Mouse (Mus musculus): ENCODE measurements around the gene Fam131c.

Gene Fam131c

GRCm38 (mm10) chr4:141357811-141358210, 10.2 kb upstream of the Fam131c start:
- in situ Hi-C loops (cut with MboI; ENCODE audit: low sequenced_read_pairs) = no loop called here

GRCm38 (mm10) chr4:141359222-141359621, 8.8 kb upstream of the Fam131c start:
- in situ Hi-C loops (cut with MboI; ENCODE audit: low sequenced_read_pairs) = no loop called here

GRCm38 (mm10) chr4:141360846-141361245, 7.2 kb upstream of the Fam131c start:
- in situ Hi-C loops (cut with MboI; ENCODE audit: low sequenced_read_pairs) = loop anchor here (10.0 kb wide), 1 partner anchor 76 kb away; no protein-coding TSS in a partner anchor

- in situ Hi-C loops (cut with MboI; ENCODE audit: low sequenced_read_pairs) = loop anchor here (10.0 kb wide), 1 partner anchor 78 kb away; no protein-coding TSS in a partner anchor
Observed at GRCm38 (mm10) chr4:141362937-141363548, 5.0 kb upstream of the Fam131c start.

GRCm38 (mm10) chr4:141365126-141365525, 2.9 kb upstream of the Fam131c start:
- in situ Hi-C loops (cut with MboI; ENCODE audit: low sequenced_read_pairs) = loop anchor here (10.0 kb wide), 1 partner anchor 80 kb away; no protein-coding TSS in a partner anchor

GRCm38 (mm10) chr4:141365876-141366275, 2.1 kb upstream of the Fam131c start:
- in situ Hi-C loops (cut with MboI; ENCODE audit: low sequenced_read_pairs) = loop anchor here (10.0 kb wide), 1 partner anchor 81 kb away; no protein-coding TSS in a partner anchor

- in situ Hi-C loops (cut with MboI; ENCODE audit: low sequenced_read_pairs) = no loop called here
Observed at GRCm38 (mm10) chr4:141372426-141372825, 4.4 kb downstream of the Fam131c start.

- in situ Hi-C loops (cut with MboI; ENCODE audit: low sequenced_read_pairs) = no loop called here
Observed at GRCm38 (mm10) chr4:141379674-141380073, 11.7 kb downstream of the Fam131c start.

- in situ Hi-C loops (cut with MboI; ENCODE audit: low sequenced_read_pairs) = no loop called here
Observed at GRCm38 (mm10) chr4:141382406-141382805, 14.4 kb downstream of the Fam131c start.

GRCm38 (mm10) chr4:141385275-141385674, 17.3 kb downstream of the Fam131c start:
- in situ Hi-C loops (cut with MboI; ENCODE audit: low sequenced_read_pairs) = no loop called here

GRCm38 (mm10) chr4:141386150-141386549, 18.1 kb downstream of the Fam131c start:
- in situ Hi-C loops (cut with MboI; ENCODE audit: low sequenced_read_pairs) = no loop called here

- in situ Hi-C loops (cut with MboI; ENCODE audit: low sequenced_read_pairs) = no loop called here
Observed at GRCm38 (mm10) chr4:141387093-141387784, 19.2 kb downstream of the Fam131c start.

GRCm38 (mm10) chr4:141387933-141388332, 19.9 kb downstream of the Fam131c start:
- in situ Hi-C loops (cut with MboI; ENCODE audit: low sequenced_read_pairs) = no loop called here

- in situ Hi-C loops (cut with MboI; ENCODE audit: low sequenced_read_pairs) = no loop called here
Observed at GRCm38 (mm10) chr4:141389366-141390150, 21.5 kb downstream of the Fam131c start.

GRCm38 (mm10) chr4:141391293-141391692, 23.3 kb downstream of the Fam131c start:
- in situ Hi-C loops (cut with MboI; ENCODE audit: low sequenced_read_pairs) = no loop called here

GRCm38 (mm10) chr4:141394751-141395150, 26.7 kb downstream of the Fam131c start:
- in situ Hi-C loops (cut with MboI; ENCODE audit: low sequenced_read_pairs) = no loop called here

- in situ Hi-C loops (cut with MboI; ENCODE audit: low sequenced_read_pairs) = no loop called here
Observed at GRCm38 (mm10) chr4:141397861-141398260, 29.8 kb downstream of the Fam131c start.

GRCm38 (mm10) chr4:141398545-141398944, 30.5 kb downstream of the Fam131c start, which contains the start of gene Clcnka:
Gene Clcnka (minus strand): TSS chr4:141398724.
- in situ Hi-C loops (cut with MboI; ENCODE audit: low sequenced_read_pairs) = no loop called here

GRCm38 (mm10) chr4:141400171-141400570, 32.2 kb downstream of the Fam131c start:
- in situ Hi-C loops (cut with MboI; ENCODE audit: low sequenced_read_pairs) = loop anchor here (10.0 kb wide), 1 partner anchor 185 kb away; no protein-coding TSS in a partner anchor

- in situ Hi-C loops (cut with MboI; ENCODE audit: low sequenced_read_pairs) = loop anchor here (10.0 kb wide), 1 partner anchor 180 kb away; no protein-coding TSS in a partner anchor
Observed at GRCm38 (mm10) chr4:141404518-141405313, 36.7 kb downstream of the Fam131c start.

Measured in CH12F3 (cell line).